Comparison of ENCODE assay signal across 8 mouse cellular contexts in genomic region chr19:41384922-41385508, GRCm38 (mm10). TPM values are rescaled to one million over a fixed set of nuclear protein-coding genes. Genes with fewer than 3 reads are reported as not detected.
DNase-seq lines count a peak whose midpoint lies in the region; ATAC-seq and TF ChIP-seq lines count a peak whose summit lies in the region.

TSS of gene Pik3ap1 (minus strand) at chr19:41385102.

- DNase-seq in Muller cell, postnatal 12 days (ENCODE audit: inconsistent ontology term), result peak; percentile 48
- peak; percentile 36 for DNase-seq in heart, postnatal 4 days
- peak; percentile 50 for DNase-seq in midbrain, embryonic 10.5 days (ENCODE audit: low spot score)
- DNase-seq in layer of hippocampus, postnatal 14 days (ENCODE audit: low spot score in 2 of 2), result no peak

- no peaks in the 10 kb centered on the region for H3K9me3 ChIP-seq in limb, embryonic 12.5 days
- no peaks in the 10 kb centered on the region for H3K9me3 ChIP-seq in midbrain, embryonic 10.5 days (replicated peaks)
- no peaks in the 10 kb centered on the region for H3K9me3 ChIP-seq in stomach, embryonic 14.5 days (ENCODE audit: control insufficient read depth, low read depth, low read length)

- no peaks in the 10 kb centered on the region for H3K36me3 ChIP-seq in limb, embryonic 12.5 days
- no peaks in the 10 kb centered on the region for H3K36me3 ChIP-seq in midbrain, embryonic 10.5 days
- H3K36me3 ChIP-seq in stomach, embryonic 14.5 days (ENCODE audit: control insufficient read depth, insufficient read depth, low read length), result no peaks in the 10 kb centered on the region

- ATAC-seq in CD4-positive, CD25-positive, alpha-beta regulatory T cell, adult 4 months, result peak; percentile 66
- no peak for ATAC-seq in limb, embryonic 12.5 days (ENCODE audit: insufficient number of reproducible peaks, insufficient read depth, low FRiP score, low TSS enrichment, low read depth)
- peak; percentile 42; the same call in 1 of the 2 replicates for ATAC-seq in stomach, embryonic 14.5 days (ENCODE audit: insufficient number of reproducible peaks, insufficient read depth, low FRiP score, low read depth)

- H3K27ac ChIP-seq in embryonic fibroblast, embryonic 13.5 days (ENCODE audit: insufficient read depth, low read length), result no peak within 1 kb of the TSS
- no peak within 1 kb of the TSS for H3K27ac ChIP-seq in limb, embryonic 12.5 days
- peak within 1 kb of the TSS; percentile 57; the same call in 1 of the 2 replicates for H3K27ac ChIP-seq in midbrain, embryonic 10.5 days (replicated peaks)
- no peak within 1 kb of the TSS for H3K27ac ChIP-seq in stomach, embryonic 14.5 days (ENCODE audit: low read length)

- H3K4me1 ChIP-seq in embryonic fibroblast, embryonic 13.5 days (ENCODE audit: control insufficient read depth, insufficient read depth, low read length), result no peaks in the 10 kb centered on the region; the same call in 1 of the 2 replicates
- peaks cover 16% of the 10 kb centered on the region for H3K4me1 ChIP-seq in limb, embryonic 12.5 days (replicated peaks)
- H3K4me1 ChIP-seq in midbrain, embryonic 10.5 days, result peaks cover 11% of the 10 kb centered on the region
- H3K4me1 ChIP-seq in stomach, embryonic 14.5 days (ENCODE audit: control insufficient read depth, insufficient read depth, low read length), result no peaks in the 10 kb centered on the region; the same call in 1 of the 2 replicates

- H3K4me3 ChIP-seq in embryonic fibroblast, embryonic 13.5 days (ENCODE audit: insufficient read depth, low read length), result peak within 1 kb of the TSS; percentile 13
- peak within 1 kb of the TSS; percentile 53 for H3K4me3 ChIP-seq in limb, embryonic 12.5 days (replicated peaks)
- peak within 1 kb of the TSS; percentile 67 for H3K4me3 ChIP-seq in midbrain, embryonic 10.5 days
- H3K4me3 ChIP-seq in stomach, embryonic 14.5 days (ENCODE audit: low read depth, low read length), result peak within 1 kb of the TSS; percentile 46

- H3K4me2 ChIP-seq in limb, embryonic 12.5 days, result peak within 1 kb of the TSS; percentile 96
- H3K4me2 ChIP-seq in stomach, embryonic 14.5 days (replicated peaks; ENCODE audit: low read depth, low read length), result peak within 1 kb of the TSS; percentile 98

- WGBS in limb, embryonic 12.5 days, result 0% methylated on average over 41 of the region's 41 CpGs
- 1% methylated on average over 41 of the region's 41 CpGs for WGBS in midbrain, embryonic 10.5 days
- under 1% methylated on average over 41 of the region's 41 CpGs for WGBS in stomach, embryonic 14.5 days

- H3K9ac ChIP-seq in limb, embryonic 12.5 days (replicated peaks), result peak within 1 kb of the TSS; percentile 24
- peak within 1 kb of the TSS; percentile 37; the same call in 1 of the 2 replicates for H3K9ac ChIP-seq in stomach, embryonic 14.5 days (replicated peaks; ENCODE audit: low read depth, low read length)

- no peak for TF ChIP-seq CTCF in embryonic fibroblast, embryonic 13.5 days (IDR thresholded peaks at IDR 0.05; ENCODE audit: borderline replicate concordance, insufficient read depth, low read length)

- no peak for TF ChIP-seq POLR2A in embryonic fibroblast, embryonic 13.5 days (IDR thresholded peaks at IDR 0.05; ENCODE audit: low read depth, low read length)

- H3K27me3 ChIP-seq in limb, embryonic 12.5 days, result peaks cover 30% of the 10 kb centered on the region
- H3K27me3 ChIP-seq in midbrain, embryonic 10.5 days (ENCODE audit: low read depth, poor library complexity, severe bottlenecking), result peaks cover 44% of the 10 kb centered on the region
- H3K27me3 ChIP-seq in stomach, embryonic 14.5 days (ENCODE audit: control insufficient read depth, insufficient read depth, low read length), result 0 out of 2 replicates have a peak, but pooled peaks cover 4% of the 10 kb centered on the region

RNA-seq across cellular contexts. Expression of gene Pik3ap1, which starts in this region (rescaled TPM):
- 1 to 10 TPM; 2.5 to 2.8 TPM for polyA plus RNA-seq in CD4-positive, CD25-positive, alpha-beta regulatory T cell, adult 4 months (2017; shearing (Covaris generic))
- 0.91 TPM in 1 of 2 replicates, not detected in the other for polyA plus RNA-seq in embryonic fibroblast, embryonic 13.5 days (2011; ENCODE audit: insufficient read length, low read depth, missing spikeins)
- total RNA-seq in heart, postnatal 4 days (2021), result 1 to 10 TPM in 1 of 2 experiments, under 1 TPM in 1; 0.95 to 1.2 TPM
- polyA plus RNA-seq in limb, embryonic 12.5 days (2016; fragmentation: Nextera tagmentation; extraction: Ambion mirVana), result 0.97 and 1.4 TPM in 2 replicates
- polyA plus RNA-seq in midbrain, embryonic 10.5 days (2016; fragmentation: Nextera tagmentation; extraction: Ambion mirVana), result 2.9 and 4.4 TPM in 2 replicates
- polyA plus RNA-seq in stomach, embryonic 14.5 days (2014; fragmentation: Nextera tagmentation; extraction: Ambion mirVana), result 2.4 and 4.6 TPM in 2 replicates
- 1 to 10 TPM; 1.7 to 2.2 TPM for total RNA-seq in layer of hippocampus, postnatal 14 days (2021)

Comparison
In these comparisons a context has a peak if more than half of its experiments do, and no peak if none do; other contexts are left out.
1. DNase-seq: peak in Muller cell, postnatal 12 days (single experiment), heart, postnatal 4 days (single experiment) and midbrain, embryonic 10.5 days (single experiment); none in layer of hippocampus, postnatal 14 days (0 of 2).
2. H3K4me3 ChIP-seq: peak in every context shown above with its lines; median percentile 67 in midbrain, embryonic 10.5 days; 53 in limb, embryonic 12.5 days; 46 in stomach, embryonic 14.5 days; 13 in embryonic fibroblast, embryonic 13.5 days.